Mouse (Mus musculus) myocyte (in vitro differentiated cells): ENCODE measurements around the gene Cd151.

ENCODE experiments used
- CEBPB ChIP-seq: IDR thresholded peaks from 2 replicates; pipeline ENCODE4 v1.6.1; 2011; ENCODE audit warnings: mild to moderate bottlenecking, moderate library complexity; ENCODE audit not compliant: poor library complexity, insufficient read depth, severe bottlenecking
- MAX ChIP-seq: IDR thresholded peaks from one replicate; pipeline ENCODE4 v1.6.1; 2011; ENCODE audit warnings: low read depth, mild to moderate bottlenecking, control low read depth
- MYOG ChIP-seq, 3 experiments: IDR thresholded peaks; one replicate each; pipeline ENCODE4 v1.6.1; 2011; ENCODE audit warnings: control low read depth in 2 of 3, low read depth in 2 of 3, mild to moderate bottlenecking in 2 of 3; ENCODE audit not compliant: insufficient read length in 2 of 3, control insufficient read depth in 1 of 3, insufficient read depth in 1 of 3
- POLR2A ChIP-seq: IDR thresholded peaks from one replicate; pipeline ENCODE4 v1.6.1; 2011; ENCODE audit warnings: low read depth, mild to moderate bottlenecking, control low read depth, moderate library complexity; ENCODE audit not compliant: insufficient read length
- TCF12 ChIP-seq: IDR thresholded peaks from one replicate; pipeline ENCODE4 v1.6.1; 2011; ENCODE audit warnings: mild to moderate bottlenecking, control low read depth; ENCODE audit not compliant: poor library complexity, insufficient read depth, severe bottlenecking

DNA sequence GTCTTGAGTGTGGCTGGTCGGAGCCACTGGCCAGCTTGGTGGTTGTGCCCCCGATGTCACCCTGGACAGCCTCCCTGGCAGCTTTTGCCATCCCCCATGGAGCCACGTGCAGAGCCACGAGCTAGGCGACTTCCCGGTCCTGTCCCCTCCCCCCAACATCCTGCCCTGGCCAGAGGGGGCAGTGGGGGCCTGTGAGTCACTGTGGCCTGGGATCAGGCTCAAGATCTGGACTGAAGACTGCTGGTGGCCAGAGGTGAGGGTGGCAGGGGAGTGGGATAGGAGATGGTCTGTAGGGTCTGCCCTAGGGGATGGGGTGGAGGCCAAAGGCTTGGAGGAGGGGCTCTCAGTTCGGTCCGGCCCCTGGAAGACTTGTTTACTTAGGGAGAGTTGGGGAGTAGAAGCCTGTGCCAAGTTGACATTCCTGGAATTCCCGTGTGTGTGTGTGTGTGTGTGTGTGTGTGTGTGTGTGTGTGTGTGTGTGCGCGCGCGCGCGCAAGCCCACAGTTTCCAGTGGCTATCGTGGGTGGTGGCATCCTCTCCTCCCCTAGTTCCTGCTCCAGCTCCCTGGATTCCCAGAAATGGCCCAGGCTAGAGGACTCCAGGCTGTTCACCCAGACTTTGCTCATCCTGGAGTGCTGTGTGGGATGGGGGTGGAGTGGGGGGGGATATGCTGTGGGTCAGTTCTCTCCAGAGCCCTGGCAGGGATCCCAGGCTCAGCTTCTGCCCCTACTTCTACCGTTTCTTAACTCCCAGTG lies 9.2 kb downstream of the Cd151 start:
- TF ChIP-seq POLR2A (peak; percentile 47), MAX (no peak), MYOG (IDR thresholded peaks at IDR 0.05; ENCODE audit: control insufficient read depth in 1 of 3, insufficient read depth in 1 of 3, insufficient read length in 2 of 3, low read depth in 2 of 3) (peak in 1 of 3 experiments; percentile 49), CEBPB (no peak), TCF12 (no peak)
